Mouse (Mus musculus) kidney, adult 8-10 months (tissue): ENCODE data around the gene Gm49425.
"Not testable (repeated sequence)": the region's sequence is repeated elsewhere in the genome, so short reads cannot be mapped to it uniquely, and the experiment has no call there.

Experiments
- DNase-seq, 2 experiments: peaks; one replicate each; pipeline ENCODE4 v3.0.0; 2022

Gm49425 gene

DNA sequence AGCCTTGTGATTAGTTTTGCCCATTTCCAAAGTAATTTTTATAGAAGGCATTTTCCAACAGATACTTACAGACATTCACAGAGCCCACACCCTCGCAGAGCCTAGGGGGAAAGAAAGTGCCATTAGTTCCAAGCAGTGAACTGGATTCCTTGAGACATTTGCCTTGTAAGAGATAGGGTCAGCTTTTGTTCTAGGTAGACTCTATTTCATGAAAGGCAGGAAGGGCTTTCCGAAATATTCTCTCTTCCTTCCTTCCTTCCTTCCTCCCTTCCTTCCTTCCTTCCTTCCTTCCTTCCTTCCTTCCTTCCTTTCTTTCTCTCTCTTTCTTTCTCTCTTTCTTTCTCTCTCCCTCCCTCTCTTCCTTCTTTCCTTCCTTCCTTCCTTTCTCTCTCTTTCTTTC is at the start of gene Gm49425:
Gm49425 (minus strand) TSS at position 101 of the 400 bp plus-strand sequence.
- not testable (repeated sequence) for DNase-seq

GRCm38 (mm10) chr15:101562850-101563249 is 45.8 kb upstream of the Gm49425 start, which contains the start of gene Krt90:
Gene Krt90 (minus strand): TSS chr15:101562950.
- no peak for DNase-seq

DNA sequence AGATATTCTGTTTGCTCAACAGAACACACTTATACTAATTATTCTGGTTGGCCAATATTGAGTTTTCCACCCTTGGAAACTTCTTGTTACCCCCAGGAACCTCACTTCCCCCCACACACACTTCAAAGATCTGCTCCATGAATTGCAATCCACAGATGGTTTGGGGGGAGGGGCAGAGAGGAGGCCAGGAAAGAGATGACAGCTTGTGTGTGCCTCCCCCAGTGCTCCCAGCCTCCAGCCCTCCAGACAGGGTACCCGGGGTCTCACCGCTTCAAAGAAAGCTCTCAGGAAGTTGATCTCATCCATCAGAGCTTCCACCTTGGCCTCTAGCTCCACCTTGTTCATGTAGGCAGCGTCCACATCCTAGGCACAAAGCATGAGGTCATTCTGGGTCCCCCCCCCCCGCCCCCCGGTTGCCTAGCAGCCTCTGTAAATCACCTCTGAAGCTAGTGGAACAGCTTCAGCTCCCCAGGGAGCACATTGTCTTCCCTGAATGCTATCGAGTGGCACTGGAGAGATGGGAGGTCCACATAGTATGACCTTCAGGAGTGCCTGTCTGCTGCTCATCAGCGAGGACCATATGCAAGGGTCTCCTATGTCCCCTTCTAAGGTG is 41.1 kb upstream of the Gm49425 start:
- no peak for DNase-seq

GRCm38 (mm10) chr15:101553169-101553568 is 36.1 kb upstream of the Gm49425 start:
- DNase-seq, result peak in 1 of 2 experiments; percentile 7

GRCm38 (mm10) chr15:101552188-101552587 is 35.1 kb upstream of the Gm49425 start:
- DNase-seq, result no peak

DNA sequence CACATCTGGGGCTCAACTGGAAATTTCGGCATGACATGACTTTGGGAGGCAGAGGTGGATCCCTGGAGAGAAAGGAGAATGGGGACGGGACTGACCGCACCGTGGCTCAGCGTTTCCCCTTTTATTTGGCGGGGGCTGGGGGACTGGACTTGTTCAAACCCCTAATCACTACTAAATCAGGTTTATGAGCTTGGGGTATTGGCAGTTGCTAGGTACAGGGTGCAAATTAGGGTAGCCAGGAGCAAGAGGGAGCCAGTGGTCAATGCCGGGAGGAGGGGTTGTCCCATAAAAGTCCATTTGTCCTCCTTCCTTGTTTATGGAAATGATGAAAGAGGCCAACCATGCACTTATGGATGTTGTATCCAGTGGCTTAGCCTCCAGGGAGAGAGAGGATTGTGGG is 33.5 kb upstream of the Gm49425 start, which contains the start of gene Krt82:
Krt82 (minus strand) TSS at position 101 of the 400 bp plus-strand sequence.
- DNase-seq, result no peak

DNA sequence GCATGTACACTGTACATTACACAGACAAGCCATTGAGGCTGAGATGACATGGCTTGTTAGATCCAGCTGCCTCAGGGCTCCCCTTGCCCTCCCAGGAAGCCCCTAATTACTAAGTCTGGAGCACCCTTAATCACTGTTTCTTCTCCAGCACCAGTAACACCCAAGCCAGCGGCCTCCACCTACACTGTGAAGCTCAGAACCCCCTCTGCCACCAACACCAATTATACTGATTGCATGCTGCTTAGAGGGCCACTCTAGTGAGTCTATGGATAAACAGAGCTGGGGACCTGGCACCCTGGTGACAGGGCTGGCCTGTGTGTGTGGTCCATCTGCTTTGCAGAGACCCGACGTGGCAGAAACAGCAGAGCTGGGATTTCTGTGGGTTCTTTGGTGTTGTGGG is 27.4 kb upstream of the Gm49425 start:
- no peak for DNase-seq

GRCm38 (mm10) chr15:101542543-101542942 is 25.5 kb upstream of the Gm49425 start:
- DNase-seq, result no peak

- no peak for DNase-seq
Observed at GRCm38 (mm10) chr15:101538580-101538900, 21.5 kb upstream of the Gm49425 start.

DNA sequence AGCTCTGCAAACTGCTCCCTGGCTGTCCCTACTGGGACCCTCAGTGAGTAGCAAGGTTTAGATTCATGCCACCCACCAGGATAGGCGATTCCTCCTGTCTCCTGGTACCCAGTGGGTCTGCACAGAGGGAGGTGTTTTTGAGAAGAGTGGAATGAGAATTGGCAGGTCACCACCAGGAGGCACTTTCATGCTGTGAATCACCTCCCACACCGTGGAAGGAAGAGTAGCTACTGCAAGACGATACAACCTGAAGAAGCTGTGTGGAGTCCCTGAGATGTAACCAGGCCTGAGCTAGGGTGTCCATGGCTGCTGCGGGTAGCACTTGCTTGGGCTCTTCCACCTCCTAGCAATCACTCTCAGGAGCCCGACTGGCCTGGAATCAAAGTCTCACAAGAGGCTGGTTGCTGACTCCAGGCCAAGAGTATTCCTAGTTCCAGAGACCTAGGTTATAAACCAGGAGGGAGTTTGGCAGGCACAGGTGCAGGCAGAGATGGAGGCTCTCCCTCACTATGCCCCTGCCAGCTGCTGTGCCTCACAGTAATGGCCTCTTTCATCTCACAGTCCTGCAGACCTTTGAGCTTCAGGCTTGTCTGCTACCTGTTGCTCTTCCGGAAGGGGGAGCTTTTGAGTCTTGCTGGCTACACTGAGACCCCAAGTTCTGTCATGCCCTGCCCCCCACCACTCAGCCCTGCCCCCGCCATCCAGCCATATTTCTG is 21.0 kb upstream of the Gm49425 start:
- no peak for DNase-seq

- no peak for DNase-seq
Observed at GRCm38 (mm10) chr15:101536054-101536850, 19.2 kb upstream of the Gm49425 start.

DNA sequence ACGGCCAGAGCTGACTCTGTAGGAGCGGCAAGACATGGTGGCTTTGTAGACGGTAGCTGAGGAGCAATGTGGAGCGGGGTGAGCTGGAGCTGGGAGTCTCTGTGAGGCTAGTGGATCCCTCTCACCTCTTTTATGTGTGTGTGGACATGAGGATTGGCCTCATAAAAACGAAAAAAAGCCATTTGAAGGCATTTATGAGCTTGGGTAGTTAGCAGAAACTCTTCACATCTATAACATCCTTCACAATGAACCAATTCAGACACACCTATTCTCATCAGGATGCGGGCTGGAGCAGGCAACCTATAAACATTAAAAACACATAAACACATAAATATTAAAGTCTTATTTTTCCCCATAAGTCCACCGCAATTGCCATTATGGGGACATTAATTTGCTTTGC is 15.7 kb upstream of the Gm49425 start, which contains the start of gene Krt84:
Krt84 (minus strand) TSS at position 101 of the 400 bp plus-strand sequence.
- DNase-seq, result no peak

DNA sequence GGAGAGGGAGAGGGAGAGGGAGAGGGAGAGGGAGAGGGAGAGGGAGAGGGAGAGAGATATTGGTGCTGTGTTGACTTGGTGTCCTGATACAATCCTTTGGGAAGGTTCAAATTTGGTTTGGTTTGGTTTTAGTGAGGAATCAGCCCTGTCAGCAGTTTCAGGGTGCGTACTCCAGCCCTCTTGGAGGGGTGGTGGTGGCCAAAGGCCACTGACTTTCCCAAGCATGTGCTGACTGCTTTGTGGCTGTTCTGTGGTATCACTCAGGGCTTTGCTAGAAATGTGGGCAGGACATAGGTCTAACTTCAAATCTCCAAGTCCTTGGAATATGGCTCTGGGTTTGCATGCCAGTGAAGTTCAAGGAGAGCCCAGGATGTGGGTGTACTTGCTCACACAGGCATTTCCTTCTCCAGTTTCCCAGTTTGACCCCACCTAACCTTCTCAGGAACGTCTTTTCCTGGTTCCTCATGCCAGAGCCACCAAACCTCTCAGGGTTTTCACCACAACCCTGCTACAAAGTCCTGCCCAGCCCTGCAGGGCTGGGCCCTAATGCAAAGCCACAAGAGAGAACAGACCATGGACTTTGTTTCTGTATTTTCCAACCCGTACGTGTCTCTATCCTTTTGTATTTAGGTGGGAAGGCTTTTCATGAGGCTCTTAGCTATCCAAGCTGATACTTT is 5.6 kb upstream of the Gm49425 start:
- peak; percentile 50 to 57 for DNase-seq

- peak; percentile 55 to 83 for DNase-seq
Observed at GRCm38 (mm10) chr15:101519792-101520191, 2.7 kb upstream of the Gm49425 start.

DNA sequence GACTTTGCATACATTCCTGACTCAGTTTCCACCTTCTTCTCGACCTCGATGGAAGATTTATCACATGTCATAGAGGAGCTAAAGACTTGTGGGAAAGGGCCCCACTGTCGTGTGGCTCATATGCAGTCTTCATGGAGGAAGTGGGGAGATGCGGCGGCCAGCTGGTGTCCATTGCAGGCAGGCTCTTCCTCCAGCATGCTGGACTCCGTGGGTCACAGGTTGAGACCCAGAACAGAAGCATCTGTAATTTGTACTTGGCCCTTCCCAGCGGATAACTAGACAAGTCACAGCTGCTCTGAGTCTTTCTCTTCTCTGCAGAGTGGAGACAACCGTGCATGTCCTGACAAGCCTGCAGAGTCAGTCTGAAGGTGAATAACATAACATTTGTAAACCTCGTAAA is 8.8 kb downstream of the Gm49425 start:
- no peak for DNase-seq

DNA sequence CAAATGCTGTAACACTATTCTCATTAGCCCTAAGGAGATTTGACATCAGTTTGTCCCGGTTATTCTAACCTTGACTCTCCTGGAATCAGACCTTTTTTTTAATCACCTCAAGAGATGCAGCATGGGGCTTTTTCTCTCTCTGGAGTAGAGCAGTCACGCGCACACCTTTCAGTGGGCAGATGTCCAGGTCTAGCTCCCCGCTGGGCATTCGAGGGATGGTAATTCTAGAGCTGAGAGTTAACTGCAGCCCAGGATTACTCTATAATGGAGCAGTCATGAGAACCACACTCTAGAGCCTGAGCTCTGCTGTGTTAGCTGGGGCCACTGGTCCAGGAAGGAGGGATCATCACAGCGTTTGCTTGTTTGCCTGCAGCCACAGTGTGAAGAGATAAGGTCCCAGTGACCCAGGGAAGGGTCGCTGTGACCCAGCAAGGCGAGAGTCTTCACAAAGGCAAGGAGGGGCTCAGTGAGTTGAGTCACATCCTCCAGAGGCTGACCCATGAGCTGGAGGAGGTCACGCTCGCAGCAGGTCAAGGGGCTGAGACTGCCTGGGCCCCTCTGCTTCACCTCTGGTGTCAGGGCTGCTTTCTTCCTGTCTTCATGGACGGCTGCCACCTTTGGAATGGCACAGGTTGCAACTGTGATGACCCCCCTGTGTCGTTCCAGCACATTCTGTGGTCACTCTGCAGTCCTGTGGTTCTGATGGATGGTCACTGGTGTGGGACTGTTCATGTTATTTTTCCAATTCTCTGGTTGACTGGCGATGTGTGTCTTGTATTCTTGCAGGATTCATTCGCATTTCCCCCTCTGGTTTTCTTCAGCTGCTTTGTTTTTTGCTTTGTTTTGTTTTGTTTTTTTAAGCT is 9.9 kb downstream of the Gm49425 start:
- peak; percentile 17 to 35 for DNase-seq

DNA sequence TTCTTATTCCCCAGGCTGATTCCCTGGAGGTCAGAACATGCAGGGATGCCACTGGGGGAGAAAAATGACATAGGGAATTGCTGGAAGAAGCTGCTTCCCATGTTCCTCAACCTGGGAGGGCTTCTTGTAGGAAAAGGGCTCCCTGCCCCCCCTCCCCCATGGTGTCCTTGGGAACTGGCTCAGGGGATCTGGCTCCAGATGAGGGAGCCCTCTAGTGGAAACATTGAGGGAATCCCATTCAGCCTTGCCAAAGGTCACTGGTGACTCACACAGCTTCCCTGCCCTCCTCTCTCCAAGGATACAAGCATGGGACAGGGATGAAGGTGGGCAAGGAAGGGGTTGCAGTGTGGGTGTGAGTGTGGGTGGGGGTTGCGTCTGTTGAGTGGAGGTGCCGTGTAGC is 19.9 kb downstream of the Gm49425 start:
- DNase-seq, result peak; percentile 47

- DNase-seq, result no peak
Observed at GRCm38 (mm10) chr15:101495266-101495665, 21.8 kb downstream of the Gm49425 start.

DNA sequence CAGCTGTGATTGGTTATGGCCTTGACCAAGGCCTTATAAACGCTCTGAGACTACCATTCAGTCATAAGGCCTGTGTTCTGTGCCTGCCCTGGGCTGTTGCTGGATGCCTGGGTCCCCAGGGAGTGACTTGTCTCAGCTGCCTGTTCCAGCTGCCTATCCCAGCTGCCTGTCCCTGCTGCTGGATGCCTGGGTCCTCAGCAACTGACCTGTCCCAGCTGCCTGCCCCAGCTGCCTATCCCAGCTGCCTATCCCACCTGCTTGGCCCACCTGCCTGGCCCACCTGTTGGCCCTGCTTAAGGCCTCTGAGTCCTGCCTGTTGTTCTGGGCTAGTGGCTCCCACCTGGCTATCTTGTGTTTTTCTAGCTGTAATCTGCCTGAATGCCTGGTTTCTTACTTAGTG is 22.9 kb downstream of the Gm49425 start:
- DNase-seq, result no peak

GRCm38 (mm10) chr15:101493713-101494112 is 23.3 kb downstream of the Gm49425 start:
- no peak for DNase-seq

DNA sequence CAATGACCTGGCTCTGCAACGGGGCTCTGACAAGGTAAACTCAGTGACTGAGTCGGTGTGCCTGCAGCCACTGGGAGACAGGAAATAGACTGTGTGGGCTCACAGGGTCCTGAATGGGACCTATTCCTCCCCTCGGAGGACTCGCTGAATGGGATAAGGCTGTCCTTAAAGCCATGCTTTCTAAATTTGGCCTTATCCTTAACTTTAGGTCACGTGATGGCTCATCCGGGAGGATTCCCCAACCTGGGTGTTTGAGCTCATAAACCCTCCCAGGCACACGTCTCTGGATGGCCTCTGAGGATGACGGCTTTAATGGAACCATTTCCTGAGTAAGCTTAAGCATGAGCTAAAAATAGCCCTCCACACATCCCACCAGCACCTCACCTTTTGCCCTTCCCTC is 24.3 kb downstream of the Gm49425 start:
- DNase-seq, result no peak

- DNase-seq, result no peak
Observed at GRCm38 (mm10) chr15:101491431-101491830, 25.6 kb downstream of the Gm49425 start, which contains the start of gene Krt83. Gene Krt83 (minus strand): TSS chr15:101491512.
